Mouse (Mus musculus) forebrain, embryonic 11.5 days (tissue): ENCODE data around the gene Dnajc24. TPM values are rescaled to one million over a fixed set of nuclear protein-coding genes. Genes with fewer than 3 reads are reported as not detected.
A peak's percentile ranks its signal among the peaks of the same experiment; 100 is the strongest.

Source experiments
- ATAC-seq: fragments of 200-750 bp; cut with Nextera tagmentation; replicated peaks from 2 replicates; pipeline ENCODE4 v1.8.0; 2017; ENCODE audit warnings: moderate TSS enrichment; ENCODE audit not compliant: low FRiP score
- DNase-seq: peaks from one replicate; pipeline ENCODE4 v3.0.0-alpha.2; 2017; ENCODE audit warnings: low spot score
- H3K27ac ChIP-seq: fragments of 300-500 bp; sonication (generic); 2 replicates; pipeline ENCODE4 v1.5.1; 2014; ENCODE audit warnings: low read depth, low read length
- H3K27me3 ChIP-seq: fragments of 300-500 bp; sonication (generic); 2 replicates; pipeline ENCODE4 v1.6.1; 2014; ENCODE audit warnings: mild to moderate bottlenecking, low read length, mixed read lengths; ENCODE audit not compliant: control insufficient read depth, insufficient read depth
- H3K36me3 ChIP-seq: fragments of 300-500 bp; sonication (generic); 2 replicates; pipeline ENCODE4 v1.6.1; 2014; ENCODE audit warnings: mild to moderate bottlenecking, low read length, moderate library complexity, mixed read lengths; ENCODE audit not compliant: control insufficient read depth, insufficient read depth
- H3K4me1 ChIP-seq: fragments of 300-500 bp; sonication (generic); replicated peaks from 2 replicates; pipeline ENCODE4 v1.6.1; 2014; ENCODE audit warnings: low read length, mixed read lengths; ENCODE audit not compliant: control insufficient read depth, insufficient read depth
- H3K4me2 ChIP-seq: fragments of 300-500 bp; sonication (generic); 2 replicates; pipeline ENCODE4 v1.6.1; 2014; ENCODE audit warnings: low read depth, mild to moderate bottlenecking, low read length, moderate library complexity, mixed read lengths; ENCODE audit not compliant: severe bottlenecking
- H3K4me3 ChIP-seq: fragments of 300-500 bp; sonication (generic); 2 replicates; pipeline ENCODE4 v1.5.1; 2014; ENCODE audit warnings: low read depth, low read length
- H3K9ac ChIP-seq: fragments of 300-500 bp; sonication (generic); 2 replicates; pipeline ENCODE4 v1.6.1; 2014; ENCODE audit warnings: low read length
- H3K9me3 ChIP-seq: fragments of 300-500 bp; sonication (generic); 2 replicates; pipeline ENCODE4 v1.6.1; 2016; ENCODE audit warnings: low read length, mixed read lengths; ENCODE audit not compliant: control insufficient read depth
- WGBS: fragments of 180-500 bp; shearing (Covaris S2); extraction: QIAGEN DNeasy Blood & Tissue Kit; methylation state at CpG from one replicate; pipeline ENCODE4 v1.1.7; 2014; 5-methylcytosine and 5-hydroxymethylcytosine counted together
- polyA plus RNA-seq: library from polyadenylated mRNA; unstranded; fragments of >200 nt; fragmentation: Nextera tagmentation; extraction: Ambion mirVana; gene quantifications from 2 replicates; pipeline ENCODE4 v1.2.1, GENCODE M21; 2014

Gene Dnajc24
- polyA plus RNA-seq, 1 experiment from 2014 or later: 54.3 TPM

- Histone ChIP-seq H3K27me3 (no peaks in the 10 kb centered on the region), H3K9ac (no peak overlapping the region; the same call in 1 of the 2 replicates), H3K4me3 (no peak overlapping the region), H3K4me2 (no peak overlapping the region), H3K27ac (no peak overlapping the region), H3K9me3 (no peaks in the 10 kb centered on the region), H3K36me3 (no peaks in the 10 kb centered on the region), H3K4me1 (peaks cover 5% of the 10 kb centered on the region; the same call in 1 of the 2 replicates)
- no peak for ATAC-seq
- WGBS: 13% methylated on average over 1 of the region's 1 CpGs
- no peak for DNase-seq
Observed at GRCm38 (mm10) chr2:105987131-105987530, 16.2 kb downstream of the Dnajc24 start.

- ATAC-seq (no peak), DNase-seq (no peak)
- Histone ChIP-seq H3K4me2 (no peak overlapping the region), H3K9me3 (no peaks in the 10 kb centered on the region), H3K9ac (no peak overlapping the region), H3K27me3 (no peaks in the 10 kb centered on the region), H3K4me1 (peaks cover 5% of the 10 kb centered on the region; the same call in 1 of the 2 replicates), H3K4me3 (no peak overlapping the region), H3K27ac (no peak overlapping the region), H3K36me3 (no peaks in the 10 kb centered on the region)
- WGBS: 79% methylated on average over 7 of the region's 7 CpGs
Observed at GRCm38 (mm10) chr2:105985206-105985605, 18.1 kb downstream of the Dnajc24 start.

- ATAC-seq: no peak
- H3K9me3 ChIP-seq: no peaks in the 10 kb centered on the region
- no peaks in the 10 kb centered on the region for H3K27me3 ChIP-seq
- H3K27ac ChIP-seq: no peak overlapping the region
- WGBS: 97% methylated on average over 2 of the region's 2 CpGs
- no peaks in the 10 kb centered on the region for H3K36me3 ChIP-seq
- DNase-seq: no peak
- no peak overlapping the region for H3K4me3 ChIP-seq
- H3K4me1 ChIP-seq: peaks cover 2% of the 10 kb centered on the region; the same call in 1 of the 2 replicates
- no peak overlapping the region for H3K9ac ChIP-seq
- H3K4me2 ChIP-seq: no peak overlapping the region
Observed at GRCm38 (mm10) chr2:105978065-105978464, 25.3 kb downstream of the Dnajc24 start.

- 3% methylated on average over 2 of the region's 2 CpGs for WGBS
- no peaks in the 10 kb centered on the region for H3K9me3 ChIP-seq
- no peaks in the 10 kb centered on the region for H3K27me3 ChIP-seq
- ATAC-seq (peak; percentile 75), DNase-seq (no peak)
- no peak overlapping the region for H3K27ac ChIP-seq
- no peak overlapping the region for H3K4me3 ChIP-seq
- no peak overlapping the region for H3K4me2 ChIP-seq
- no peaks in the 10 kb centered on the region; the same call in 1 of the 2 replicates for H3K36me3 ChIP-seq
- H3K9ac ChIP-seq: no peak overlapping the region
- H3K4me1 ChIP-seq: peaks cover 2% of the 10 kb centered on the region; the same call in 1 of the 2 replicates
Observed at GRCm38 (mm10) chr2:105973941-105974340, 29.4 kb downstream of the Dnajc24 start.

GRCm38 (mm10) chr2:105963447-105963846 is 39.9 kb downstream of the Dnajc24 start:
- WGBS: 82% methylated on average over 1 of the region's 1 CpGs
- Histone ChIP-seq H3K27ac (no peak overlapping the region), H3K4me2 (no peak overlapping the region), H3K9me3 (no peaks in the 10 kb centered on the region), H3K27me3 (no peaks in the 10 kb centered on the region), H3K36me3 (no peaks in the 10 kb centered on the region), H3K4me1 (no peaks in the 10 kb centered on the region), H3K4me3 (no peak overlapping the region), H3K9ac (no peak overlapping the region)
- DNase-seq (no peak), ATAC-seq (no peak)

DNA sequence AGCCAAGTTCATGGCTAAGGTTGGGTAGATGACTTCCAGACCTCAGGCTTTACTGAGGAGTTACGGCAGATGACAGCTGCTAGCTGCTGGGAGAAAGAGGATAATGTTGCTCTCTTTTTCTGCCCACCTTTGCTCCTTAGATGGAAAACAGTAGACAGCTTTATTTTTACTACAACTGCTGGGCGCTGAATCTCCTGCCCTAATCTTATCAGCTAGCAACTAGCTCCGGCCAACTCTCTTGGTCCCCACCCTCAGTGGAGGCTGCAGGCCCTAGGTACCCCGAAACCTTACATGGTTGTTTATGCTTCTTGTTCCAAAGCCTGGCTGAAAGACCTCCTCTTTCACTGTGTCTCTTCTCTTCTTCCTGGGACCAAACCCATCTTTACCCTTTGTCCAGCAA is 49.5 kb downstream of the Dnajc24 start:
- H3K27ac ChIP-seq: no peak overlapping the region
- no peak for ATAC-seq
- no peaks in the 10 kb centered on the region for H3K27me3 ChIP-seq
- no peak for DNase-seq
- 89% methylated on average over 4 of the region's 4 CpGs for WGBS
- H3K9ac ChIP-seq: no peak overlapping the region
- no peak overlapping the region for H3K4me3 ChIP-seq
- no peaks in the 10 kb centered on the region for H3K36me3 ChIP-seq
- H3K4me1 ChIP-seq: no peaks in the 10 kb centered on the region
- H3K4me2 ChIP-seq: no peak overlapping the region
- no peaks in the 10 kb centered on the region for H3K9me3 ChIP-seq

DNA sequence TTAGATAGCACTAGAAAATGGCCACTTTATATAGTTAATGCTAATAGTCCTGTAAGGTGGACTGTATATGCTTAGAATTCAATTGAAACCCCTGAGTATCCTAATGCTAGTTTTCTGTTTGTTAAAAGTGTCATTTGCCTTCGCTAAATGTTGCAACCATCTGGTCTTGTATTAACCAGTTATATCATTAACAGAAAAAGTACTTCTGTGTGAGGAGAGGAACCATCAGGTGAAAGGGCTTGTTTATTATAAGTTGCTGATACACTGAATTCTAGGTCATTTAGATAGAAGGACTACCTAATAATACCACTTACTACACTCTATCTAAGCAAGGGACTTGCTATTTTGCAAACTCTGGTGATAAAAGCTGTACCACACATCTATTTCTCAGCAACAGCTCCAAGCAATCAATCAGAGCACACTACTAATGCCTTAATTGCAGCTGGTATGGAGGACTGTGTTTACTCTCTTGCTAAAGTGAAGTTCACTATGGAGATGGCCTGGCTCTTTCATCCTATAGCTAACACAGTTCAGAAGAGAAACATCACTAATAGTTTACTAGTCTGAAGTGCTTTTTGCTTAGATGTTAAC is 51.9 kb downstream of the Dnajc24 start:
- no peaks in the 10 kb centered on the region for H3K27me3 ChIP-seq
- H3K4me2 ChIP-seq: no peak overlapping the region
- no peak overlapping the region for H3K27ac ChIP-seq
- H3K9ac ChIP-seq: no peak overlapping the region
- 91% methylated on average over 1 of the region's 1 CpGs for WGBS
- ATAC-seq: no peak
- H3K9me3 ChIP-seq: no peaks in the 10 kb centered on the region
- H3K4me3 ChIP-seq: no peak overlapping the region
- H3K36me3 ChIP-seq: no peaks in the 10 kb centered on the region
- no peak for DNase-seq
- H3K4me1 ChIP-seq: no peaks in the 10 kb centered on the region

DNA sequence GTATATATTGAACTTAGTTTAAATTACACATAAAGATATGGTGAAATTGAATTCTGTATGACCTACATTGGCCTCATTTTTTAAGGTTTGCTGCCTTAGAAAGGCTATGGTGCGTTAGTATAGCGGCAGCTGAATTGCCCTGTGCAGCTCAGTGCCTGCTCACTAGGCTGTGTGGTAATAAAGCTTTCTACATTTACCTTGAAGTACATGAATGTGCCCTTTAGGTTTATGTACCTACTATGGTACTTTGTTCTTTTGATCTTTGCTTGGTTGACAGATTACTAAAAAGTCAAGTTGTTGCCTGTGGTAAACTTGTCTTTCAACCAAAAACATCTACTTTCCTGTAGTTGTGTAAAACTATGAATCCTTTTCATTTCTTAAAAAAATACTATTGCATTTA is 53.2 kb downstream of the Dnajc24 start:
- ATAC-seq (no peak), DNase-seq (no peak)
- WGBS: 89% methylated on average over 2 of the region's 2 CpGs

GRCm38 (mm10) chr2:105917623-105918346 is 85.6 kb downstream of the Dnajc24 start:
- no peaks in the 10 kb centered on the region for H3K9me3 ChIP-seq
- H3K27me3 ChIP-seq: no peaks in the 10 kb centered on the region
- H3K4me2 ChIP-seq: no peak overlapping the region
- DNase-seq (no peak), ATAC-seq (peak; percentile 65)
- no peak overlapping the region for H3K27ac ChIP-seq
- H3K4me3 ChIP-seq: no peak overlapping the region
- H3K9ac ChIP-seq: no peak overlapping the region
- no peaks in the 10 kb centered on the region for H3K36me3 ChIP-seq
- no peaks in the 10 kb centered on the region for H3K4me1 ChIP-seq
- WGBS: 43% methylated on average over 5 of the region's 5 CpGs

More for the DNA sequence above, 53.2 kb downstream of the Dnajc24 start:
- no peak overlapping the region for H3K9ac ChIP-seq
- no peak overlapping the region for H3K4me3 ChIP-seq
- H3K36me3 ChIP-seq: no peaks in the 10 kb centered on the region
- no peak overlapping the region for H3K4me2 ChIP-seq
- no peaks in the 10 kb centered on the region for H3K9me3 ChIP-seq
- H3K27ac ChIP-seq: no peak overlapping the region
- H3K4me1 ChIP-seq: no peaks in the 10 kb centered on the region
- no peaks in the 10 kb centered on the region for H3K27me3 ChIP-seq
